Mouse (Mus musculus) intestine, postnatal 0 days (tissue): ENCODE data around the gene Ldlr. TPM values are rescaled to one million over a fixed set of nuclear protein-coding genes. Genes with fewer than 3 reads are reported as not detected.

Experiments
- ATAC-seq: fragments of 200-750 bp; cut with Nextera tagmentation; 2 replicates; pipeline ENCODE4 v1.8.0; 2017; ENCODE audit warnings: mild to moderate bottlenecking, moderate TSS enrichment, moderate library complexity
- H3K27ac ChIP-seq: fragments of 300-500 bp; sonication (generic); 2 replicates; pipeline ENCODE4 v1.5.1; 2014; ENCODE audit warnings: mild to moderate bottlenecking, low read depth, low read length, moderate library complexity
- H3K27me3 ChIP-seq: fragments of 300-500 bp; sonication (generic); replicated peaks from 2 replicates; pipeline ENCODE4 v1.6.1; 2014; ENCODE audit warnings: low read length, mixed read lengths; ENCODE audit not compliant: control insufficient read depth, insufficient read depth
- H3K36me3 ChIP-seq: fragments of 300-500 bp; sonication (generic); 2 replicates; pipeline ENCODE4 v1.6.1; 2014; ENCODE audit warnings: mild to moderate bottlenecking, moderate library complexity; ENCODE audit not compliant: control insufficient read depth, insufficient read depth
- H3K4me1 ChIP-seq: fragments of 300-500 bp; sonication (generic); replicated peaks from 2 replicates; pipeline ENCODE4 v1.6.1; 2014; ENCODE audit warnings: antibody characterized with exemption, low read length, mixed read lengths; ENCODE audit not compliant: control insufficient read depth, insufficient read depth
- H3K4me2 ChIP-seq: fragments of 300-500 bp; sonication (generic); replicated peaks from 2 replicates; pipeline ENCODE4 v1.6.1; 2014; ENCODE audit warnings: low read depth, mild to moderate bottlenecking, moderate library complexity
- H3K4me3 ChIP-seq: fragments of 300-500 bp; sonication (generic); 2 replicates; pipeline ENCODE4 v1.5.1; 2014; ENCODE audit warnings: low read depth, low read length
- H3K9ac ChIP-seq: fragments of 300-500 bp; sonication (generic); 2 replicates; pipeline ENCODE4 v1.6.1; 2014; ENCODE audit warnings: mild to moderate bottlenecking, low read depth, low read length
- H3K9me3 ChIP-seq: fragments of 300-500 bp; sonication (generic); 2 replicates; pipeline ENCODE4 v1.6.1; 2016; ENCODE audit warnings: mixed run types; ENCODE audit not compliant: control insufficient read depth
- CTCF ChIP-seq: sonication (generic); IDR thresholded peaks from 2 replicates; pipeline ENCODE4 v1.5.1; 2016; ENCODE audit warnings: low read depth, mild to moderate bottlenecking, control low read depth, antibody characterized with exemption, moderate library complexity
- WGBS: fragments of 180-500 bp; shearing (Covaris S2); extraction: QIAGEN DNeasy Blood & Tissue Kit; methylation state at CpG from one replicate; pipeline ENCODE4 v1.1.7; 2014; 5-methylcytosine and 5-hydroxymethylcytosine counted together
- polyA plus RNA-seq: library from polyadenylated mRNA; unstranded; fragments of >200 nt; fragmentation: Nextera tagmentation; extraction: Ambion mirVana; gene quantifications from 2 replicates; pipeline ENCODE4 v1.2.1, GENCODE M21; 2015

The Ldlr gene
- polyA plus RNA-seq, 1 experiment from 2014 or later, result 22.8 TPM

DNA sequence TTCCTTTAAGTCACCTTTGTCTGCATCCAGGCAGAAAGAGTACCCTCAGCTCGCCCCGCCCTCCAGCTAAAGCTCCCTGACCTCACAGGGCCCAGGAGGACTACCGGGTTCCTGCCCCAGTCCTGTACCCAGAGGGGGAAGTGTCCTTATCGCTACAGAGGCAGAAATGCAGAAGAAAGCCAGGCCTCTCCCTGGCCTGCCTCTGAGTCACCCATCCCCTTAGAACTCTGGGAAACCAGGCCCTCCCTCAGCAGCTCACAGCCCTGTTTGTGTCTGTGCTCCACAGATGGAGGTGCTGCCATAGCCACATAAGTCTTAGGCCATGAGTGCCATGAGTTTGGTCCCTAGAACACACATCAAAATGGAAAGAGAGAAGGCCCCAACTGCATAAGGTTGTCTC is 8.0 kb upstream of the Ldlr start:
- Histone ChIP-seq H3K4me2 (no peak overlapping the region), H3K27ac (no peak overlapping the region; the same call in 1 of the 2 replicates), H3K36me3 (no peaks in the 10 kb centered on the region), H3K27me3 (no peaks in the 10 kb centered on the region), H3K9me3 (no peaks in the 10 kb centered on the region), H3K4me1 (no peaks in the 10 kb centered on the region), H3K9ac (no peak overlapping the region), H3K4me3 (no peak overlapping the region)
- WGBS, result 30% methylated on average over 4 of the region's 4 CpGs
- ATAC-seq, result peak; percentile 77
- TF ChIP-seq CTCF, result no peak

DNA sequence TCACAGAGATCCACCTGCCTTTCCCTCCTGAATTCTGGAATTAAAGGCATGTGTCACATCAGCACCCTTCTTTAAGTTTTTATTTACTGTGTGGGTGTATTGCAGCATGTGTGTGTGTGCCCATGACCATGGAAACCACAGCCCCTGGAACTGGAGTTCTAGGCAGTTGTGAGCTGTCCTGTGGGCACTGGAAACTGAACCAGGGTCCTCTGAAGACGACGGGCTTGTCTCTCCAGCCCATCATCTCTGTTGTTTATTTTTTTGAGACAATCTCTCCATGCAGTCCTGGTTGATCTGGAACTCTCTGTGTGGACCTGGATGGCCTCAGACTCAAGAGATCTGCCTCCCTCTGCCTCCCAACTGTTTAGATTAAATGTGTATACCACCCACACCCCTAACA is 6.3 kb upstream of the Ldlr start:
- ATAC-seq, result no peak
- no peak overlapping the region for H3K27ac ChIP-seq
- no peak overlapping the region for H3K9ac ChIP-seq
- no peaks in the 10 kb centered on the region for H3K4me1 ChIP-seq
- no peak for TF ChIP-seq CTCF
- H3K4me3 ChIP-seq, result no peak overlapping the region
- WGBS, result 86% methylated on average over 2 of the region's 2 CpGs
- H3K4me2 ChIP-seq, result no peak overlapping the region
- no peaks in the 10 kb centered on the region for H3K36me3 ChIP-seq
- no peaks in the 10 kb centered on the region for H3K27me3 ChIP-seq
- no peaks in the 10 kb centered on the region for H3K9me3 ChIP-seq

DNA sequence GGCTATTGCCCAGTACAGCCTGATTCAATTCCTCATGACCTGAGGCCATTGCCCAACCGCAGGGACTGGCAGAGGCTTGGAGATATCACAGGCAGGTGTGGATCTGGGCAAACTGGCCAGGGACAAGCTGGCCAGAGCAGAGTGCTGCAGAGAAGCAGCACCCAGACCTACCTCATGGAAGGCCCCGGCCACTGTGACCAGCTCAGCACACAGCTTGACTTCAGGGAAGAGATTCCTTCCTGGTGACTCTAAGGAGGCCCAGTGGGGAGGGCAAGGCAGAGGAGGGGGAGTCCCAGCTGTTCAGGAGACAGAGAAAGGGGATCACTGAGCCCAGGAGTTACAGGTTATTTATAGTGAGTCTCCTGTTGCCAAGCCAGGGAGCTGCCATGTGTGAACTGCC is 2.2 kb upstream of the Ldlr start:
- Histone ChIP-seq H3K9ac (no peak overlapping the region), H3K36me3 (no peaks in the 10 kb centered on the region), H3K4me1 (peaks cover 3% of the 10 kb centered on the region; the same call in 1 of the 2 replicates), H3K27me3 (no peaks in the 10 kb centered on the region), H3K4me2 (no peak overlapping the region), H3K9me3 (no peaks in the 10 kb centered on the region), H3K4me3 (no peak overlapping the region), H3K27ac (peak overlapping the region; percentile 72)
- WGBS, result 32% methylated on average over 2 of the region's 2 CpGs
- TF ChIP-seq CTCF, result no peak
- 0 out of 2 replicates have a peak, but pooled peaks have one; percentile 21 for ATAC-seq

DNA sequence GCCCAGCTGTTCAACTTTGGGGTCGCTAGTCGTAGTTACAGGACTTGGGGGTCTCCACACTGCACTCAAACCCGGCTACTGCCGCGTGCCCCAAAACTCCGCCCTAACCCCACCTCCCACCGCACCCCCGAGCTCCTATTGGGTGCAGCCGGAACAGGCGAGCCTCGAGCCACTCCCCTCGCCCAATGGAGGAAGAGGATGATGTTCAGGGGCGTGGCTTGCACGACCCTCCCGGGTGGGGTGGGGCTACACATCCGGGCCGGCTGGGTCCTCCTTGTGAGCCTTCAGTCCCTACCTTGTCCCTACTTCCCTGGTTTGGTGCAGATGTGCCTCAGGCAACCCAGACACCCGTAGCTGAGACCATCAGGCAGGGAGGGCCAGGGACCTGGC is 859 bp downstream of the Ldlr start:
- H3K9ac ChIP-seq, result peak overlapping the region; percentile 74
- H3K4me3 ChIP-seq, result peak overlapping the region; percentile 79
- H3K36me3 ChIP-seq, result no peaks in the 10 kb centered on the region; the same call in 1 of the 2 replicates
- peak overlapping the region; percentile 97 for H3K27ac ChIP-seq
- H3K27me3 ChIP-seq, result no peaks in the 10 kb centered on the region
- ATAC-seq, result peak; percentile 82
- no peak for TF ChIP-seq CTCF
- H3K4me1 ChIP-seq, result peaks cover 9% of the 10 kb centered on the region
- peak overlapping the region; percentile 77 for H3K4me2 ChIP-seq
- under 1% methylated on average over 18 of the region's 18 CpGs for WGBS
- no peaks in the 10 kb centered on the region for H3K9me3 ChIP-seq

DNA sequence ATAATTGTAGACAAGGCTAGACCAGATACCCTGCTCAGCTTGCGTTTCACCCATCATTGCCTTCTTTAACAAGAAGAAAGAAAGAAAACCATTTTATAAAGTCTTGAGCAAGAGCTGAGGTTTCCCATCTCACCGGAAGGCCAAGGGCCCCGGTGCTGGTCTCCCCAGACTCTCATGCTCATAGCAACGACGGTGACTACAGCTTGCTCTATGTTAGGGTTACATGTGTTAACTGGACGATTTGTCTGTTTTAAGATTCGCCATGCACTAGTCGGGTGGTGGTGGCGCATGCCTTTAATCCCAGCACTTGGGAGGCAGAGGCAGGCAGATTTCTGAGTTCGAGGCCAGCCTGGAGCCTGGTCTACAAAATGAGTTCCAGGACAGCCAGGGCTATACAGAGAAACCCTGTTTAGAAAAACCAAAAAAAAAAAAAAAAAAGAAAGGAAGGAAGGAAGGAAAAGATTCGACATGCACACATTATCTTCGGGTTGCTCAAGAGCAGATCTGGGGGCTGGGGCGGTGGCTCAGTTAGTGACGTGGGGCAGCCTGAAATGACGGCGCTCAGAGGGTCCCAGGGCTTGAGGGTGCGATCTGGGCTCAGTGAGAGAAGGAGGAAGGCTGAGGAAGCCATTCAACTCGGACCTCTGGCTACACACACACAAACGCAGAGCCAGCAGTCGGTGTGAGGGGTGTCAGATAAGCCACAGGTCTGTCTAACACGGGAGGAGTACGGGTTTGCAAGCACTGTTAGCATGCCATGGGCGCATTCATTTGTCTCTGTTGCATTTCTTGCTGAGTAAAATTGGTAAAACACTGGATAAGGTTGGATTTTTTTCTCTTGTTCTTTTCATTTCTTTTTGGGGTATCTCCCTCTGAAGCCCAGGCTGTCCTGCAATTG is 2.2 kb downstream of the Ldlr start:
- no peaks in the 10 kb centered on the region for H3K27me3 ChIP-seq
- H3K9ac ChIP-seq, result peak overlapping the region; percentile 74
- no peak for TF ChIP-seq CTCF
- peak overlapping the region; percentile 79 for H3K4me3 ChIP-seq
- peak overlapping the region; percentile 77 for H3K4me2 ChIP-seq
- no peak for ATAC-seq
- WGBS, result 26% methylated on average over 23 of the region's 23 CpGs
- peaks cover 9% of the 10 kb centered on the region for H3K4me1 ChIP-seq
- peak overlapping the region; percentile 97 for H3K27ac ChIP-seq
- no peaks in the 10 kb centered on the region; the same call in 1 of the 2 replicates for H3K36me3 ChIP-seq
- no peaks in the 10 kb centered on the region for H3K9me3 ChIP-seq

DNA sequence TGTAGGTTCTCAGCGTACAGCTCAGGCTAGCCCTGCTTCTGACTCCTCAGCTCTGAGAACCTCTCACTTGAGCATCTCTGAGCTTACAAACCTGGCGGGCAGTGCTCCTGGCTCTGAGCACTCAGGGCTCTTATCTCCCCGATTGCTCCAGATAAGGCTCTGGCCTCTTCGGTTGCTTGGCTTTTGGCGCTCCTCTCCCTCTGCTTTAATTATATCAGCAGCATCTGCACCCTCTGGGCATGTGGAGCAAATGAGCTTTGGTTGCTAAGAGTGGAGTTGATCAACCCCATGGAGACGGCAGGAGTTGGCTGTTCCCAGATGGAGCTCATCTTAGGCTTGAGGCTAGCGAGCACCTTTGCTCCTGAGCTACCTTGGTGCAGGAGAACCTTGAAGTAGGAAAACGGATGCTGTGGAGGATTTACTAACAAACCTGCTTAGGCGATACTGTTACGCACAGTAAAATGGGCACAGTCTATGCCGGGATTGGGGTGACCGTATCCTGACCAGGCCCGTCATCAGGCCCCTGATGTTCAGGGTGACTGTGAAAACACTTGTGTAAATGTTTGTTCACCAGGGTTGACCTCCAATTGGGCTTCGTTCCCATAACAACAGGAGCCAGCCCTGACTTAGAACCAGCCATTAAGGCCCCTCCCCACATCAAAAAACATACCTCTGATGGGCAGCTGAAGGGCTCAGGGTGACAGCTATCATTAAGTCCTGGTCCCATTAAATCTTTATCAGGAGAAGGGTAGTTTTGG is 3.1 kb downstream of the Ldlr start:
- TF ChIP-seq CTCF, result no peak
- peak overlapping the region; percentile 77 for H3K4me2 ChIP-seq
- H3K27me3 ChIP-seq, result no peaks in the 10 kb centered on the region
- H3K9me3 ChIP-seq, result no peaks in the 10 kb centered on the region
- no peaks in the 10 kb centered on the region; the same call in none of the 2 replicates for H3K36me3 ChIP-seq
- WGBS, result 36% methylated on average over 14 of the region's 14 CpGs
- no peak for ATAC-seq
- peaks cover 9% of the 10 kb centered on the region for H3K4me1 ChIP-seq
- peak overlapping the region; percentile 60; the same call in 1 of the 2 replicates for H3K27ac ChIP-seq
- H3K4me3 ChIP-seq, result peak overlapping the region; percentile 79
- peak overlapping the region; percentile 51; the same call in 1 of the 2 replicates for H3K9ac ChIP-seq
